11 mouse cellular contexts compared by ENCODE assay signal in the genomic region with DNA sequence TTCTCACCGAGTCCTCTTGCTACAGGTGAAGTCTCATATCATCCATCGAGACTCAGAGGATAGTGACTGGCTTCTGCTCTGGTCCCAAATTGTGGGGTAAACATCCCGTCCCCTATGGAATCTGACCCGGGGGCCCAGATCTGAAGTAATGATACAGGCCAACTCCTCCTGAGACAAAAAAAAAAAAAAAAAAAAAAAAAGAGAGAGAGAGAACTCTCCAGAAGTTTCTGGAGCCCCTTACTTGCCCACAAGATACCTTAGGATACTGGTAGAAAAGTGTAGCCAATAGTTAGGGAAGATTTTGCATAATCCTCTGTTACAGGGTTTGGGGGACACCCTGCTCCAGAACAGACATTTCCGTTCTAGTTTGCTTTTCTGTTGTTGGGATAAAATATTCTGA. TPM values are rescaled to one million over a fixed set of nuclear protein-coding genes. Genes with fewer than 3 reads are reported as not detected.
DNase-seq lines count a peak whose midpoint lies in the region; ATAC-seq and TF ChIP-seq lines count a peak whose summit lies in the region.
"Had no signal": no experiment of that assay in that cellular context is flagged by ENCODE, and none has a peak within 500 bp of the region (broad histone marks: within the 10 kb centered on the region; RNA-seq: fewer than 3 reads in every experiment).

No protein-coding gene starts in this region.

- H3K27ac ChIP-seq in heart, embryonic 11.5 days (ENCODE audit: low read depth, low read length): no peak overlapping the region
- H3K27ac ChIP-seq in CH12.LX (ENCODE audit: insufficient read depth, low read depth): no peak overlapping the region
- no peak overlapping the region for H3K27ac ChIP-seq in forebrain, embryonic 14.5 days (ENCODE audit: low read depth, low read length)
- no peak overlapping the region for H3K27ac ChIP-seq in liver, embryonic 13.5 days
- H3K27ac ChIP-seq: macrophage had no signal

- ATAC-seq in heart, embryonic 11.5 days (replicated peaks; ENCODE audit: insufficient number of reproducible peaks, low FRiP score, low TSS enrichment): no peak
- no peak for ATAC-seq in forebrain, embryonic 14.5 days
- ATAC-seq in liver, embryonic 13.5 days (ENCODE audit: low read depth): no peak

- in situ Hi-C loops in CH12.LX (cut with MboI; ENCODE audit: low pct_ligation_motif_present, low pct_unique_long_range_greater_than_20kb, low sequenced_read_pairs): loop anchor here (5.0 to 25.0 kb wide), 2 partner anchors 85 to 480 kb away; partner anchors contain the start of gene Adam30

- no peak for DNase-seq in heart, postnatal 14 days
- no peak for DNase-seq in CH12.LX (ENCODE audit: extremely low read depth)
- no peak for DNase-seq in forebrain, embryonic 14.5 days (ENCODE audit: low spot score)
- no peak for DNase-seq in liver, embryonic 13.5 days
- DNase-seq in urinary bladder, adult 2 months (ENCODE audit: low spot score): no peak
- no peak for DNase-seq in thymus, postnatal 14 days
- no peak for DNase-seq in embryo, embryonic 11 days

- H3K4me1 ChIP-seq in heart, embryonic 11.5 days (ENCODE audit: control insufficient read depth, insufficient read depth, low read length): peaks cover 14% of the 10 kb centered on the region; the same call in 1 of the 2 replicates
- H3K4me1 ChIP-seq in CH12.LX (ENCODE audit: control insufficient read depth in 1 of 2, insufficient read depth in 2 of 2): peaks cover 0 to 15% of the 10 kb centered on the region in 2 experiments; a peak in 2 of 4 replicates
- H3K4me1 ChIP-seq in forebrain, embryonic 14.5 days (ENCODE audit: control insufficient read depth, insufficient read depth, low read length): peaks cover 7% of the 10 kb centered on the region
- H3K4me1 ChIP-seq in liver, embryonic 13.5 days (replicated peaks): peaks cover 29% of the 10 kb centered on the region

- H3K4me2 ChIP-seq in heart, embryonic 11.5 days: peak overlapping the region; percentile 90
- peak overlapping the region; percentile 67 for H3K4me2 ChIP-seq in CH12.LX (ENCODE audit: insufficient read depth, low read depth, poor library complexity, severe bottlenecking)
- H3K4me2 ChIP-seq in forebrain, embryonic 14.5 days (ENCODE audit: low read length): 0 out of 2 replicates have a peak overlapping the region, but pooled peaks have one; percentile 64
- H3K4me2 ChIP-seq in liver, embryonic 13.5 days: peak overlapping the region; percentile 82

- H3K36me3 ChIP-seq in heart, embryonic 11.5 days (ENCODE audit: control insufficient read depth, insufficient read depth, low read length): no peaks in the 10 kb centered on the region
- H3K36me3 ChIP-seq in CH12.LX (replicated peaks in 1 of 2; ENCODE audit: control insufficient read depth in 1 of 2, insufficient read depth in 1 of 2, low read length in 1 of 2): no peaks in the 10 kb centered on the region
- no peaks in the 10 kb centered on the region for H3K36me3 ChIP-seq in forebrain, embryonic 14.5 days (ENCODE audit: control insufficient read depth, insufficient read depth, low read length)
- no peaks in the 10 kb centered on the region for H3K36me3 ChIP-seq in liver, embryonic 13.5 days

- H3K9me3 ChIP-seq in heart, embryonic 11.5 days (replicated peaks; ENCODE audit: control insufficient read depth, low read length): no peaks in the 10 kb centered on the region
- no peaks in the 10 kb centered on the region for H3K9me3 ChIP-seq in CH12.LX (replicated peaks; ENCODE audit: low read length)
- H3K9me3 ChIP-seq in forebrain, embryonic 14.5 days (replicated peaks; ENCODE audit: control insufficient read depth, low read length): no peaks in the 10 kb centered on the region
- H3K9me3 ChIP-seq in liver, embryonic 13.5 days (replicated peaks): no peaks in the 10 kb centered on the region

- peaks cover 2% of the 10 kb centered on the region; the same call in 1 of the 2 replicates for H3K27me3 ChIP-seq in heart, embryonic 11.5 days (ENCODE audit: control insufficient read depth, insufficient read depth, low read length)
- H3K27me3 ChIP-seq in CH12.LX (replicated peaks): peaks cover 5% of the 10 kb centered on the region
- 0 out of 2 replicates have a peak, but pooled peaks cover 3% of the 10 kb centered on the region for H3K27me3 ChIP-seq in forebrain, embryonic 14.5 days (replicated peaks; ENCODE audit: control insufficient read depth, insufficient read depth, low read length)
- H3K27me3 ChIP-seq in liver, embryonic 13.5 days: peaks cover 27% of the 10 kb centered on the region

- no peak for TF ChIP-seq CTCF in CH12.LX (conservative IDR thresholded peaks at IDR 0.05 in 1 of 2, IDR thresholded peaks at IDR 0.05 in 1 of 2; ENCODE audit: low read depth in 2 of 2, low read length in 2 of 2)

- H3K79me2 ChIP-seq in CH12.LX (replicated peaks; ENCODE audit: control insufficient read depth, extremely low read depth, insufficient read depth, poor library complexity, severe bottlenecking): no peaks in the 10 kb centered on the region

- intact Hi-C loops in heart, postnatal 14 days (cut with DNase I): no loop called here

- dilution Hi-C loops in CH12.LX (cut with MboI; ENCODE audit: extremely low pct_ligation_motif_present, extremely low pct_unique_long_range_greater_than_20kb, low sequenced_read_pairs): no loop called here

- TF ChIP-seq EP300 in CH12.LX (IDR thresholded peaks at IDR 0.05; ENCODE audit: low read length): no peak

- peak overlapping the region; percentile 37 for H3K4me3 ChIP-seq in heart, embryonic 11.5 days (ENCODE audit: low read depth, low read length)
- H3K4me3 ChIP-seq in CH12.LX (replicated peaks in 1 of 3; ENCODE audit: low read depth in 2 of 3, low read length in 2 of 3, poor library complexity in 1 of 3): peak overlapping the region in 1 of 3 experiments; percentile 61
- no peak overlapping the region for H3K4me3 ChIP-seq in forebrain, embryonic 14.5 days (ENCODE audit: low read depth, low read length)
- H3K4me3 ChIP-seq in liver, embryonic 13.5 days (replicated peaks): peak overlapping the region; percentile 59

- H3K9ac ChIP-seq in heart, embryonic 11.5 days (ENCODE audit: low read depth, low read length): no peak overlapping the region
- H3K9ac ChIP-seq in CH12.LX (ENCODE audit: insufficient read depth, low read depth): peak overlapping the region; percentile 14; the same call in 1 of the 2 replicates
- no peak overlapping the region for H3K9ac ChIP-seq in forebrain, embryonic 14.5 days (ENCODE audit: low read length)
- peak overlapping the region; percentile 63; the same call in 1 of the 2 replicates for H3K9ac ChIP-seq in liver, embryonic 13.5 days

- TF ChIP-seq RAD21 in CH12.LX (IDR thresholded peaks at IDR 0.05; ENCODE audit: low read depth, low read length): no peak

- TF ChIP-seq POLR2A in CH12.LX (IDR thresholded peaks at IDR 0.05; ENCODE audit: low read depth, low read length): no peak

- 28% methylated on average over 5 of the region's 5 CpGs for WGBS in heart, embryonic 11.5 days (ENCODE audit: insufficient replicate concordance)
- WGBS in forebrain, embryonic 14.5 days: 25% methylated on average over 5 of the region's 5 CpGs
- 19% methylated on average over 5 of the region's 5 CpGs for WGBS in liver, embryonic 13.5 days (ENCODE audit: insufficient replicate concordance)

TF ChIP-seq in CH12.LX, 34 proteins besides CTCF, POLR2A, EP300 and RAD21:
- peak; percentile 53 for TF ChIP-seq ZNF384 (IDR thresholded peaks at IDR 0.05; ENCODE audit: low read depth, low read length)
- no peak for TF ChIP-seq MAFK (IDR thresholded peaks at IDR 0.05; ENCODE audit: insufficient replicate concordance, low read length)

RNA-seq across cellular contexts. Expression of gene Gm17651, which starts 8.1 kb away (rescaled TPM):
- not detected in 2 replicates for polyA plus RNA-seq in heart, embryonic 11.5 days (2014; fragmentation: Nextera tagmentation; extraction: Ambion mirVana)
- total RNA-seq in heart, postnatal 14 days (2021): not detected
- total RNA-seq in CH12.LX (2012; rRNA removed): not detected in 2 replicates
- not detected in 2 replicates for total RNA-seq in CH12.LX (2014; rRNA removed)
- polyA plus RNA-seq in CH12.LX (2012; ENCODE audit: insufficient read length, low read depth): not detected in 2 replicates
- not detected in 2 replicates for polyA plus RNA-seq in forebrain, embryonic 14.5 days (2014; fragmentation: Nextera tagmentation; extraction: Ambion mirVana)
- not detected in 2 replicates for polyA plus RNA-seq in liver, embryonic 13.5 days (2015; fragmentation: Nextera tagmentation; extraction: Ambion mirVana)
- polyA plus RNA-seq in urinary bladder, adult 2 months (2012; rRNA removed): not detected in 2 replicates
- total RNA-seq: adrenal gland, adult 2 months had no signal
- polyA plus RNA-seq: adrenal gland, adult 2 months; C2C12; macrophage had no signal

RNA-seq across cellular contexts. Expression of gene Prkab2, which starts 24.6 kb away (rescaled TPM):
- 16.0 and 23.3 TPM in 2 replicates for polyA plus RNA-seq in heart, embryonic 11.5 days (2014; fragmentation: Nextera tagmentation; extraction: Ambion mirVana)
- 10 to 100 TPM; 17.3 to 19.6 TPM for total RNA-seq in heart, postnatal 14 days (2021)
- total RNA-seq in CH12.LX (2012; rRNA removed) (0.46 and 0.68 TPM in 2 replicates), CH12.LX (2014; rRNA removed) (1.2 and 1.4 TPM in 2 replicates)
- polyA plus RNA-seq in CH12.LX (2012; ENCODE audit: insufficient read length, low read depth): 1.4 and 1.5 TPM in 2 replicates
- 5.3 and 6.8 TPM in 2 replicates for polyA plus RNA-seq in forebrain, embryonic 14.5 days (2014; fragmentation: Nextera tagmentation; extraction: Ambion mirVana)
- polyA plus RNA-seq in liver, embryonic 13.5 days (2015; fragmentation: Nextera tagmentation; extraction: Ambion mirVana): 1.5 and 2.0 TPM in 2 replicates
- polyA plus RNA-seq in urinary bladder, adult 2 months (2012; rRNA removed): 63.1 and 78.0 TPM in 2 replicates

RNA-seq across cellular contexts. Expression of gene Fmo5, which starts 54.0 kb away (rescaled TPM):
- 2.8 and 3.1 TPM in 2 replicates for polyA plus RNA-seq in heart, embryonic 11.5 days (2014; fragmentation: Nextera tagmentation; extraction: Ambion mirVana)
- total RNA-seq in heart, postnatal 14 days (2021): 1 to 10 TPM; 8.0 to 9.6 TPM
- total RNA-seq in CH12.LX (2012; rRNA removed) (0.25 and 0.55 TPM in 2 replicates), CH12.LX (2014; rRNA removed) (0.40 and 0.41 TPM in 2 replicates)
- polyA plus RNA-seq in CH12.LX (2012; ENCODE audit: insufficient read length, low read depth): 0.39 and 0.60 TPM in 2 replicates
- 0.51 and 0.67 TPM in 2 replicates for polyA plus RNA-seq in forebrain, embryonic 14.5 days (2014; fragmentation: Nextera tagmentation; extraction: Ambion mirVana)
- polyA plus RNA-seq in liver, embryonic 13.5 days (2015; fragmentation: Nextera tagmentation; extraction: Ambion mirVana): 7.5 and 9.6 TPM in 2 replicates
- 1,034 and 1,245 TPM in 2 replicates for polyA plus RNA-seq in urinary bladder, adult 2 months (2012; rRNA removed)

Comparison
In these comparisons a context has a peak if more than half of its experiments do, and no peak if none do; other contexts are left out.
1. H3K9ac ChIP-seq: peak in CH12.LX (single experiment) and liver, embryonic 13.5 days (single experiment); none in heart, embryonic 11.5 days (single experiment) and forebrain, embryonic 14.5 days (single experiment).
2. RNA of gene Fmo5, which starts 54.0 kb away (polyA plus RNA-seq): 1,034 to 1,245 TPM in urinary bladder, adult 2 months; 7.5 to 9.6 TPM in liver, embryonic 13.5 days, 2.8 to 3.1 TPM in heart, embryonic 11.5 days, 0.51 to 0.67 TPM in forebrain, embryonic 14.5 days and 0.39 to 0.60 TPM in CH12.LX; every median in the first group is over 10 times any median in the second.
3. Peak in every context shown above with its lines, with median percentiles within 50 percentile points of each other: H3K4me2 ChIP-seq.